Mouse (Mus musculus) testis, postnatal 10 days (tissue): ENCODE measurements around the gene Gm3486.
"Not testable (repeated sequence)": the region's sequence is repeated elsewhere in the genome, so short reads cannot be mapped to it uniquely, and the experiment has no call there.

Experiments used
- DNase-seq: peaks from one replicate; pipeline ENCODE4 v3.0.0; 2021; ENCODE audit warnings: low spot score

The Gm3486 gene

DNA sequence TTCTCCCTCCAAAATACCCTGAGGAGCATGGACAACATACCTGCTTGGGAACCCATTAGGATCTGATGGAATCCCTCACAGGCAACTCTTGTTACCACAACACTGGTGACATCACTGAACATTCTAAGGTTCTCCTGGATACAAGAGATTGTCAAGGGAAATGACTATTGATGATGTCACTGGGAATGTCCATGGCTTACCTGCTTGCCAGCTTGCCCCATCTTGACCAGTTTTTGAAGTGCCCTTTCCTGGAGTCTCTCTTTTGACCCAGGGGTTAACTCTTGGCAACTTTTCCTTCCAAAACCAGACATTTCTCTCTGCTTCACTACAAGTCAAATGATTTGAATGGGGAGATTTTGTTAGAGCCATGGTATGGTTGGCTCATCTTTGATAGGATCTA lies at the start of gene Gm3486:
Gene Gm3486, minus strand, starts transcription at position 101 of the 400 bp plus-strand sequence.
- not testable (repeated sequence) for DNase-seq

DNA sequence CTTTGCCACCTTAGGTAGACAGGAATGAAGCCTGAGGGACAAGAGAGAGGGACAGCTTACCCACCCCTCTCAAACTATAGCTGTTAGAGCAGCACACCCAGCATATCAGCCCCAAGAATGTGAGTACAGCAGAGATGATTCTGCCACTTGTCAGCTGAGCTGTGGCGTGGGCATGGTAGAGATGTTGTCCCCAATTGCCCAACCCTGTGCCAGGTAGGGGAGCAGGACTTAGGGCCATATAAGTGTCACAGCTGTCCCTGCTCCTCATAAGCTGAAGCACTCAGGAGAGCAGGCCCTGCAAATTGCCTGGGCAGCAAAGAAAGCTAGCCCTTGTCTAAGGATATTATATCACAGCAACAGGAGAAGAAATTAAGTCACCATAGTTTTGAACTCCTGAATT lies 35.4 kb upstream of the Gm3486 start:
- DNase-seq = not testable (repeated sequence)

DNA sequence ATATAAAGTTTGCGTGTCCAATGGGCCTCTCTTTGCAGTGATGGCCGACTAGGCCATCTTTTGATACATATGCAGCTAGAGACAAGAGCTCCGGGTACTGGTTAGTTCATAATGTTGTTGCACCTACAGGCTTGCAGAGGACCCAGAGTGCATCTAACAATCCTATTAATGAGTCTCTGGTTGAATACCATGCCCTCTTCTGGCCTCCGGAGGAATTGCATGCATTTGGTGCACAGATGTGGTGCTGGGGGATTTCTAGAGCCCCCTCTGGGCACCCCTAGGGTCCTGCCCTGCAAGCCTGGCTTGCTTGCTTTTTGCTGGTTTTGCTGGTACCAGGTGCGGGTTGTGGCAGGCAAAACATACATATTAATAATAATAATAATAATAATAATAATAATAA lies 31.4 kb upstream of the Gm3486 start:
- peak; percentile 39 for DNase-seq

DNA sequence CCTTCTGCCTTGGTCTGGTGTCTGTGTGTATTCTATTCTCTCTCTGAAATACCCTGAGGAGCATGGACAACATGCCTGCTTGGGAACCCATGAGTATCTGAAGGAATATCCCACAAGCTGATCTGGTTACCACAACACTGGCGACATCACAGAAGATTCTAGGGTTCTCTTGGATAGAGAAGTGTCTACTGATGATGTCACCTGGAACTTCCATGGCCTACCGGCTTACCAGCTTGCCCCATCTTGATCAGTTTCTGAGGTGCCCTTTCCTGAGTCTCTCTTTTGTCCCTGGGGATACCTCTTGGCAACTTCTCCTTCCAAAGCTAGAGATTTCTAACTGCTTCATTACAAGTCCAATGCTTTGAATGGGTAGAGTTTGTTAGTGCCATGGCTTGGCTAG lies 35.9 kb downstream of the Gm3486 start, which contains the start of gene Gm7954:
Gene Gm7954, minus strand, starts transcription at position 101 of the 400 bp plus-strand sequence.
- not testable (repeated sequence) for DNase-seq
